8 mouse cellular contexts compared by ENCODE assay signal in genomic region chr13:15464081-15464526, GRCm38 (mm10). TPM values are rescaled to one million over a fixed set of nuclear protein-coding genes. Genes with fewer than 3 reads are reported as not detected.
DNase-seq lines count a peak whose midpoint lies in the region; ATAC-seq lines count a peak whose summit lies in the region.

No protein-coding gene starts in this region.

- peak; percentile 13 to 48 for DNase-seq in urinary bladder, adult 18-20 months (ENCODE audit: low spot score in 2 of 2)
- no peak for DNase-seq in urinary bladder, postnatal 10 days (ENCODE audit: low spot score)
- DNase-seq in left cerebral cortex, postnatal 4 days, result peak; percentile 35
- DNase-seq in midbrain, embryonic 10.5 days (ENCODE audit: low spot score), result peak; percentile 75

- H3K4me1 ChIP-seq in embryonic facial prominence, embryonic 15.5 days, result peaks cover 34% of the 10 kb centered on the region
- H3K4me1 ChIP-seq in heart, embryonic 15.5 days (replicated peaks), result peaks cover 4% of the 10 kb centered on the region; the same call in 1 of the 2 replicates
- peaks cover 64% of the 10 kb centered on the region for H3K4me1 ChIP-seq in midbrain, embryonic 10.5 days
- H3K4me1 ChIP-seq in stomach, embryonic 14.5 days (ENCODE audit: control insufficient read depth, insufficient read depth, low read length), result peaks cover 20% of the 10 kb centered on the region

- H3K27ac ChIP-seq in embryonic facial prominence, embryonic 15.5 days (replicated peaks), result peak overlapping the region; percentile 98
- H3K27ac ChIP-seq in heart, embryonic 15.5 days, result peak overlapping the region; percentile 91
- H3K27ac ChIP-seq in midbrain, embryonic 10.5 days (replicated peaks), result peak overlapping the region; percentile 96
- H3K27ac ChIP-seq in stomach, embryonic 14.5 days (ENCODE audit: low read length), result peak overlapping the region; percentile 99

- no peak for ATAC-seq in embryonic facial prominence, embryonic 15.5 days (ENCODE audit: insufficient number of reproducible peaks, low FRiP score, low TSS enrichment, low read depth)
- ATAC-seq in heart, embryonic 15.5 days (replicated peaks; ENCODE audit: insufficient number of reproducible peaks, insufficient read depth, low FRiP score, low read depth), result no peak
- no peak for ATAC-seq in stomach, embryonic 14.5 days (ENCODE audit: insufficient number of reproducible peaks, insufficient read depth, low FRiP score, low read depth)
- ATAC-seq in activated CD4-positive, CD25-positive, alpha-beta regulatory T cell, adult 4 months, result no peak

- peak overlapping the region; percentile 61 for H3K4me2 ChIP-seq in embryonic facial prominence, embryonic 15.5 days (replicated peaks)
- H3K4me2 ChIP-seq in heart, embryonic 15.5 days, result peak overlapping the region; percentile 96
- peak overlapping the region; percentile 55 for H3K4me2 ChIP-seq in stomach, embryonic 14.5 days (replicated peaks; ENCODE audit: low read depth, low read length)

- whole genome bisulfite sequencing in embryonic facial prominence, embryonic 15.5 days, result under 1% methylated on average over 51 of the region's 51 CpGs
- WGBS in heart, embryonic 15.5 days, result under 1% methylated on average over 51 of the region's 51 CpGs
- under 1% methylated on average over 51 of the region's 51 CpGs for WGBS in midbrain, embryonic 10.5 days
- WGBS in stomach, embryonic 14.5 days, result under 1% methylated on average over 51 of the region's 51 CpGs

- H3K4me3 ChIP-seq in embryonic facial prominence, embryonic 15.5 days (replicated peaks), result peak overlapping the region; percentile 78
- H3K4me3 ChIP-seq in heart, embryonic 15.5 days, result peak overlapping the region; percentile 77
- H3K4me3 ChIP-seq in midbrain, embryonic 10.5 days, result peak overlapping the region; percentile 74
- H3K4me3 ChIP-seq in stomach, embryonic 14.5 days (ENCODE audit: low read depth, low read length), result peak overlapping the region; percentile 90

- intact Hi-C loops in left cerebral cortex, postnatal 4 days (cut with DNase I), result loop anchor here (10.0 kb wide), 2 partner anchors 251 to 789 kb away; no protein-coding TSS in a partner anchor

- H3K9ac ChIP-seq in embryonic facial prominence, embryonic 15.5 days, result peak overlapping the region; percentile 91
- H3K9ac ChIP-seq in heart, embryonic 15.5 days, result peak overlapping the region; percentile 78
- peak overlapping the region; percentile 90 for H3K9ac ChIP-seq in stomach, embryonic 14.5 days (replicated peaks; ENCODE audit: low read depth, low read length)

- no peaks in the 10 kb centered on the region for H3K36me3 ChIP-seq in embryonic facial prominence, embryonic 15.5 days
- H3K36me3 ChIP-seq in heart, embryonic 15.5 days, result no peaks in the 10 kb centered on the region
- H3K36me3 ChIP-seq in midbrain, embryonic 10.5 days, result no peaks in the 10 kb centered on the region
- no peaks in the 10 kb centered on the region for H3K36me3 ChIP-seq in stomach, embryonic 14.5 days (ENCODE audit: control insufficient read depth, insufficient read depth, low read length)

- H3K9me3 ChIP-seq in embryonic facial prominence, embryonic 15.5 days (replicated peaks), result no peaks in the 10 kb centered on the region
- H3K9me3 ChIP-seq in heart, embryonic 15.5 days (replicated peaks), result no peaks in the 10 kb centered on the region
- no peaks in the 10 kb centered on the region for H3K9me3 ChIP-seq in midbrain, embryonic 10.5 days (replicated peaks)
- no peaks in the 10 kb centered on the region for H3K9me3 ChIP-seq in stomach, embryonic 14.5 days (ENCODE audit: control insufficient read depth, low read depth, low read length)

- H3K27me3 ChIP-seq in embryonic facial prominence, embryonic 15.5 days, result no peaks in the 10 kb centered on the region
- peaks cover 51% of the 10 kb centered on the region for H3K27me3 ChIP-seq in heart, embryonic 15.5 days
- H3K27me3 ChIP-seq in midbrain, embryonic 10.5 days (ENCODE audit: low read depth, poor library complexity, severe bottlenecking), result peaks cover 61% of the 10 kb centered on the region
- no peaks in the 10 kb centered on the region for H3K27me3 ChIP-seq in stomach, embryonic 14.5 days (ENCODE audit: control insufficient read depth, insufficient read depth, low read length)

RNA-seq across cellular contexts. Expression of gene Gli3, which starts 1.1 kb away (rescaled TPM):
- 23.1 and 24.7 TPM in 2 replicates for polyA plus RNA-seq in embryonic facial prominence, embryonic 15.5 days (2015; fragmentation: Nextera tagmentation; extraction: Ambion mirVana)
- 4.8 and 7.7 TPM in 2 replicates for polyA plus RNA-seq in heart, embryonic 15.5 days (2015; fragmentation: Nextera tagmentation; extraction: Ambion mirVana)
- total RNA-seq in left cerebral cortex, postnatal 4 days (2021), result 1 to 10 TPM; 8.1 to 8.2 TPM
- polyA plus RNA-seq in midbrain, embryonic 10.5 days (2016; fragmentation: Nextera tagmentation; extraction: Ambion mirVana), result 33.5 and 34.5 TPM in 2 replicates
- polyA plus RNA-seq in stomach, embryonic 14.5 days (2014; fragmentation: Nextera tagmentation; extraction: Ambion mirVana), result 33.5 and 35.2 TPM in 2 replicates
- not detected for polyA plus RNA-seq in activated CD4-positive, CD25-positive, alpha-beta regulatory T cell, adult 4 months (2017; shearing (Covaris generic))
